Mouse (Mus musculus): ENCODE measurements around the gene Utp14a. TPM values are rescaled to one million over a fixed set of nuclear protein-coding genes. Genes with fewer than 3 reads are reported as not detected.

Utp14a gene
- polyA plus RNA-seq, 1 experiment from 2014 or later = 22.9 TPM

DNA sequence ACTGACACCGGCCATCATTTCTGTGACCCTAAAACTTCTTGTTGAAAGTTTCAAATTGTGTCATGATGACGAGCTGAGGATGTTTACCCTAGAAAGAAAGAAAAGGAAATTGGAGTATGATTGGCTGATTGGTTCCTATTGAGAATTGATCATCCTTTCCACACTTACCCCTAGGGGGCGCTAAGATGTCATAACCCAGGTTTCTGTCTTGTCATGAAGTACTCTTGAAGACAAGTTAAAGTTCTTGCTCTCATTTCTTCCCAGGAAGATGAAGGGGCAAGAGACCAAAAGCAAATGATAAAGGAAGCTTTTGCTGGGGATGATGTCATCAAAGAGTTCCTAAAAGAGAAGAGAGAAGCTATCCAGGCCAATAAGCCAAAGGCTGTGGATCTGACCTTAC lies 21.4 kb downstream of the Utp14a start:
- peak; percentile 31 for DNase-seq (ENCODE audit: low spot score)
- H3K36me3 ChIP-seq = peaks cover 68% of the 10 kb centered on the region
- WGBS = 39% methylated on average over 3 of the region's 3 CpGs
- H3K4me3 ChIP-seq = no peak overlapping the region
- no peaks in the 10 kb centered on the region for H3K27me3 ChIP-seq (ENCODE audit: low read depth, poor library complexity, severe bottlenecking)
- no peaks in the 10 kb centered on the region for H3K9me3 ChIP-seq (replicated peaks)
- no peak overlapping the region for H3K27ac ChIP-seq
- no peaks in the 10 kb centered on the region for H3K4me1 ChIP-seq

DNA sequence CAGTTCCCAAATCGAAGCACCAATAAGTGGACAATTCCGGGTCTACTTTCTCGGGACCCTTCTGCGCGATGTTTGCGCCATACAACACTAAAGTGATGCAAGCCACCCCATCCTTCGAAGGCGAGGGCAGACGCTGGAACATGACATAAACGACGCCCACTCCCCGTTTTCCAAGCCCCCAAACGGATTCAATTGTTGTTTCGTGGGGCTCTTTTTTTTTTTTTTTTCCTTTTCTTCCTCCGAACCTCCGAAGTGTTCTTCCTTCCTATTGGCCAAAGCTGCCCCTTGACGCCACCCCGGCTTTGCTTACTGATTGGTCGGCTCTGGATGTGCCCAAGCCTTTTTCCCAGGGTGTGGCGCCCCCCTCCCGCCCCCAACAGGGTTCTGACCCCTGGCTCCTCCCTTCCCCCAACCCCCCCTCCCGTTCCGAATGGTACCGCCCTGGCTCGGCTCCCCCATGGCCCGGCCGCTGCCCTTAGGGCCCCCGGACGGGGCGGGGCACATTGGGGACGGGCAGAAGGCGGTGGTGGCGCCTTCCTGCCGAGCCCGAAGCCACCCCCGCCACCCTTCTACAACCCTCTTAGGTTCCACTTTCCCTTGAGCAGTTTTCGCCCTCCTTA lies 27.8 kb downstream of the Utp14a start:
- peak overlapping the region; percentile 53 for H3K4me3 ChIP-seq
- DNase-seq (ENCODE audit: low spot score) = peak; percentile 86
- whole genome bisulfite sequencing = 12% methylated on average over 35 of the region's 37 CpGs

DNA sequence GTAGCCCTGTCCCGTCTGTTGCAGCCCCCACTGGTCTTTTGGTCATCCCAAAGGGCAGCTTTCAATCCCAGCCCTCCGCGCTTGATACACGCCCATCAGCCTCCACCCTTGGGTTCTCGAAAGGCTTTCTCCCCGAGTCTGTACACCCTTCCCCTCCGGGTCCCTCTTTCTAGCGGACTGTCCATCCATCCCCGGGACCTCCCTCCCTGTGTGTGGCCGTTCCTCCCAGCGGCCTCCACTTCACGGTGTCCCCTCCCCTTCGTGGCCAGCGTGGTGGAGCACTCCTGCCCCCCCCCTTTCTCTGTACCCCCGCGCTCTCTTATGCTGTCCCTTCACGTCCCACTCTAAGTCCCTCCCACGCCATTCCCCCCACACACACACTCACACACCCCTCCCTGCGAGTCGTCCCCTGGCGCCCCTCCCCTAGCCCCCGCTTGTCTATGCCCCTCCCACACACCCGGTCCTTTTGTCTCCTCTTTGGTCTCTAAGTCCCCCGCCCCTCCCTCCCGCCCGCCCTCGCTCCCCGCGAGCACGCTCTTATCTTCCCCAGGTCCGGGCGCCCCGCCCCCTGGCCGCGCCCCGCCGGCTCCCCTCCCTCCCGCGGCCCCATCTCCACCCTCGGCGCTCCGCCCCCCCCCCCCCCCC lies 28.5 kb downstream of the Utp14a start:
- H3K36me3 ChIP-seq = peaks cover 26% of the 10 kb centered on the region
- no peaks in the 10 kb centered on the region for H3K4me1 ChIP-seq
- DNase-seq (ENCODE audit: low spot score) = peak; percentile 78
- H3K27ac ChIP-seq = peak overlapping the region; percentile 92
- 13% methylated on average over 22 of the region's 42 CpGs for WGBS
- peaks cover 40% of the 10 kb centered on the region for H3K27me3 ChIP-seq (ENCODE audit: low read depth, poor library complexity, severe bottlenecking)
- no peaks in the 10 kb centered on the region for H3K9me3 ChIP-seq (replicated peaks)
- peak overlapping the region; percentile 53 for H3K4me3 ChIP-seq

More for the DNA sequence above, 27.8 kb downstream of the Utp14a start:
- H3K27me3 ChIP-seq (ENCODE audit: low read depth, poor library complexity, severe bottlenecking) = peaks cover 40% of the 10 kb centered on the region
- H3K36me3 ChIP-seq = peaks cover 32% of the 10 kb centered on the region
- H3K4me1 ChIP-seq = no peaks in the 10 kb centered on the region
- no peaks in the 10 kb centered on the region for H3K9me3 ChIP-seq (replicated peaks)
- peak overlapping the region; percentile 92 for H3K27ac ChIP-seq

DNA sequence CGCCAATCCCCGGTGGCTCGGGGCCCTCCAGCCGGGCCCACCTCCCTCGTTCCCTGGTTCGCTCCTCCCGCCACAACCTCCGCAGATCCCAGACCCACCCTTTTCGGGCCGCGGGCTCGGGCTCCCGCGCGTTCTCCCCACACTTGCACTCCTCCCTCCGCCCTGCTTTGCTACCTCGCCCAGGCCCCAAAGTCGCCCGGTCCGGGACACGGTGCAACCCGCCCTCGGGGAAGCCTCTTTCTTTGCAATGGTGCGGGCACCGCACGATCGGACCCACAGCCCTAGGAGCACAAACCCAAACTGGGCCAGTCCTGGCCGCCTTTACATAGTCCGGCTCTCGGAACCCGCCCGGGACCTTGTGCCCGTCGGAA lies 29.0 kb downstream of the Utp14a start:
- no peak for DNase-seq (ENCODE audit: low spot score)
- H3K9me3 ChIP-seq (replicated peaks) = no peaks in the 10 kb centered on the region
- H3K36me3 ChIP-seq = peaks cover 22% of the 10 kb centered on the region
- peak overlapping the region; percentile 92 for H3K27ac ChIP-seq
- no peaks in the 10 kb centered on the region for H3K4me1 ChIP-seq
- H3K4me3 ChIP-seq = peak overlapping the region; percentile 53
- WGBS = 10% methylated on average over 17 of the region's 34 CpGs
- H3K27me3 ChIP-seq (ENCODE audit: low read depth, poor library complexity, severe bottlenecking) = peaks cover 40% of the 10 kb centered on the region

DNA sequence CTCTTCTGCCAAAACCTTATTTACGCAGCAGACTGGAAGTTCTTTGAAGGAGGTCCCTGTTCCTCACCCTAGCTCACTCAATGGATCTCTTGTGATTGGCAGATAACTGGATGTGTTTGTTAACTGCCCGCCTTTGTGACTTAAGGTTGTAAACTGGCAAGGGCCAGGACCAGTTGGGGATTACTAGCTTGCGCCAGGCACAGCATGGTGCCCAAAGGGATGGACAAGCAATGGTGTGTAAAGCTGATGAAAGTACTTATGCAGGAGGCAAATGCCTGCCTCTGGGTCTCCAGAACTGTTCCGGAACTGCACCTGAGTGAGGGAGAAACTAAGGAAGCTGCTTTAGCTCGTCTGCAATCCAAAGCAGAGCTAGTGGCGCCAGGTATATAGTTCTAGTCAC lies 29.8 kb downstream of the Utp14a start:
- no peak for DNase-seq (ENCODE audit: low spot score)
- 19% methylated on average over 6 of the region's 6 CpGs for WGBS
- Histone ChIP-seq H3K27me3 (ENCODE audit: low read depth, poor library complexity, severe bottlenecking) (peaks cover 40% of the 10 kb centered on the region), H3K27ac (no peak overlapping the region), H3K4me3 (no peak overlapping the region), H3K36me3 (peaks cover 13% of the 10 kb centered on the region), H3K9me3 (replicated peaks) (no peaks in the 10 kb centered on the region), H3K4me1 (no peaks in the 10 kb centered on the region)

DNA sequence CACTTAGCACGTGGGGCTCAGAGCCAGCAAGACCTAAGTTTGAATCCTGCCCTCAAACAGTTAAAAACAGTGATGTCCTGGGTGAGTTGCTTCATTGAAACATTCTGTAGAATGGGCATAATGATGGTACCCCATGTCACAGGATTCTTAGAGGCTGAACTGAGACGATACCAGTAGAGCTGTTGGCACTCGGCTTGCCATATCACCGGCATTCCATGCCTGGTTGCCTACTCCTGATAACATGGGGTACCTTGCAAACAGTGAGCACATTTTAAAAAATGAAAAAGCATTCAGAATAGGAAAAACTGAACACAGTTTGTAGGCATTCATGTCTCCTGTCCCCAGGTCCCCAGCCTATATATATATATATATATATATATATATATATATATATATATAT lies 31.3 kb downstream of the Utp14a start:
- DNase-seq (ENCODE audit: low spot score) = no peak
- Histone ChIP-seq H3K27ac (no peak overlapping the region), H3K9me3 (replicated peaks) (no peaks in the 10 kb centered on the region), H3K4me1 (no peaks in the 10 kb centered on the region), H3K4me3 (no peak overlapping the region), H3K27me3 (ENCODE audit: low read depth, poor library complexity, severe bottlenecking) (peaks cover 40% of the 10 kb centered on the region), H3K36me3 (0 out of 2 replicates have a peak, but pooled peaks cover under 1% of the 10 kb centered on the region)
- 73% methylated on average over 4 of the region's 4 CpGs for WGBS

DNA sequence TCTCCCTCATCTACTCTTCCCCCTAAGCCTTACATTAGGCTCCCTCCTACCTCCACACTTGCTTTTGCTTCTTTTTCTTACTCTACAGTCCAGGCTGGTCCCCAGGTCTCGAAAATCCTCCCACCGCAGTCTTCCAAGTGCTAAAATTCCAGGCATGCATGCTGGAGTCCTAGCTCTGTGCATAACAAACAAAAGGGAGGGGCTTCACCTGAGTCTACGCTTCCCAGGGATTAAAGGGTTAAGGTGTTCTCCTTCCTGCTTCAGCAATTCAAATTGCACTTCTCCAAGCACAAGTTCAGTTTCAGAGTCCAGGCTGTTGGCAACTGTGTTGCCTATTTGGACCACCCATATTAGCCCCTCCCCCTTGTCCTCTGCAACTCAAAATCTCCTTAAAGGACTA lies 34.8 kb downstream of the Utp14a start:
- no peak overlapping the region for H3K27ac ChIP-seq
- H3K36me3 ChIP-seq = no peaks in the 10 kb centered on the region
- H3K27me3 ChIP-seq (ENCODE audit: low read depth, poor library complexity, severe bottlenecking) = peaks cover 22% of the 10 kb centered on the region
- H3K4me3 ChIP-seq = no peak overlapping the region
- H3K9me3 ChIP-seq (replicated peaks) = no peaks in the 10 kb centered on the region
- no peaks in the 10 kb centered on the region for H3K4me1 ChIP-seq
- no peak for DNase-seq (ENCODE audit: low spot score)
- WGBS = 49% methylated on average over 3 of the region's 3 CpGs

DNA sequence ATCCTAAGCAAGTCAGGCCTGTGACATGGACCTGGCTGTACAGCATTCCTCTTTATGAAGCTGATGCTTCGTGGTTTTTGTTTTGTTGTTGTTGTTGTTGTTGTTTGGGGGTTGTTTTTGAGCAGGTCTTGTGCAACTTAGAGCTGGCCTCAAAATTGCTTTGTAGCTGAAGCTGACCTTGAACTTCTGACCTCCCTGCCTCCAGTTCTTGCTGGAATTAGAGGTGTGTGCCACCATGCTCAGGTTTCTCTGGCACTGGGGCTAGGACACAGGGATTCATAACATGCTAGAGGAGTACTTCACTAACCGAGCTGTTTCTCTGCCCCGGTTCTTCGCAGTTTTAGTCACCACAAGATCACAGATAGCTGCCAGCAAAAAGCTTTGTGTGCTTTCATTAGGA lies 48.7 kb downstream of the Utp14a start:
- no peak for DNase-seq (ENCODE audit: low spot score)
- no peak overlapping the region for H3K27ac ChIP-seq
- H3K9me3 ChIP-seq (replicated peaks) = no peaks in the 10 kb centered on the region
- no peaks in the 10 kb centered on the region for H3K36me3 ChIP-seq
- WGBS = 82% methylated on average over 4 of the region's 4 CpGs
- H3K27me3 ChIP-seq (ENCODE audit: low read depth, poor library complexity, severe bottlenecking) = peaks cover 12% of the 10 kb centered on the region
- H3K4me3 ChIP-seq = no peak overlapping the region
- peaks cover 4% of the 10 kb centered on the region; the same call in 1 of the 2 replicates for H3K4me1 ChIP-seq

DNA sequence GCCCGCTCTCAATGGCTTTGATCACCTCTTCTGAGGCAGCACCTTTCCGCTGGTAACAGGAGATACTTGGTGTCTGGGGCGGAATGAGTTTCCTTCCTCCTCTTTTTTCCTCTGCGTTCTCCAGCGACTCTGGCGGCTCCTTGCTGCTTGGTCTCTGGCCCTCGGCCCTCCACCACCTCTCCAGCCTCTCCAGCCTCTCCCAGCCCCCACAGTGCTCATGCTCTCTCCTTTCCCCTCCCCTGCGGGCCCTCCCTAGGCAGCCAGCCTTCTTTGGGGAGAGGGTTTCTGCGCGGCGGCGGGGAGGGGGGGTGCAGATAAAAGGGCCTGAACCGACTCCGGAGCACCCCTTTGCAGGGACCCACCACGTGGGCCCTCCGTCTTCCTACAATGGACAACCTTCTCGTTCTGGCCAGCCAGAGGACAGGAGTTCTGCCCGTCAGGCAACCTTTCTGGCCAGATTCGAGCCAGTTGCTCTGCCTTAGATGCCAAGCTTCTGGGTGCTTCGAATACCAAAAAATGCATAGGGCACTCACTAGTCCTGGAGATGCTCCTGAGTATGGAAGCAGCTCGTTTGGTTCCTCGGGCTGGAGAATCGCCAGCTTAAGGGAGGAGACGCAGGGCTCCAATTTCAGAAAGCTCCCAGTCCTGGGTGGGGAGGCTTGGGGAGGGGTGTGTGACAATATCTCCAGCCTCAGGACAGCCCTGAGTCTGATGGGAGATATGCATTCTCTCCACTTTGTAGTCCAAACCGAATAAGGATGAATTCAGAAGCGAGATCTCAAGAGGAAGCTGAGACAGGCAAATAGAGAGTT lies 54.2 kb downstream of the Utp14a start:
- Histone ChIP-seq H3K4me1 (peaks cover 29% of the 10 kb centered on the region), H3K9me3 (replicated peaks) (no peaks in the 10 kb centered on the region), H3K27me3 (ENCODE audit: low read depth, poor library complexity, severe bottlenecking) (peaks cover 51% of the 10 kb centered on the region), H3K36me3 (no peaks in the 10 kb centered on the region), H3K27ac (peak overlapping the region; percentile 61), H3K4me3 (peak overlapping the region; percentile 39)
- 14% methylated on average over 26 of the region's 26 CpGs for WGBS
- peak; percentile 50 for DNase-seq (ENCODE audit: low spot score)

DNA sequence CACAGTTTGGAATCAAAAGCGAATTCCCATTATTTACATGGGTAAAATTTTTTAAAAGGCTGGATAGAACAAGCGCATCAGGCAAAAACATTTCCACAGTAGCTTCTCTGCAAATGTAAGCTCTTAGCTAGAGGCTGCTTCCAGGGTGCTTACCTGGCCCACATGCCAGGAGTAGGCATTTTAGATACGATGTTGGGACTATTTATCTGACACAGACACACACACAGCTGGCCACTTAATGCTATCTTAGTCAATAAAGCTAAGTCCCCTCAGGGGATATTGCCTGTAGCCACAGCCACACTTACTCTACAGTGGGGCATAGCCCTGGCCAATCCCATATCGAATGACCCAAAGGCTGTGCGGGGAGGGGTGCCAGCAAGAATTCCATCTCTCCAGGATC lies 55.1 kb downstream of the Utp14a start:
- WGBS = 79% methylated on average over 5 of the region's 5 CpGs
- no peak overlapping the region for H3K4me3 ChIP-seq
- H3K36me3 ChIP-seq = no peaks in the 10 kb centered on the region
- H3K27ac ChIP-seq = no peak overlapping the region
- H3K9me3 ChIP-seq (replicated peaks) = no peaks in the 10 kb centered on the region
- no peak for DNase-seq (ENCODE audit: low spot score)
- peaks cover 58% of the 10 kb centered on the region for H3K27me3 ChIP-seq (ENCODE audit: low read depth, poor library complexity, severe bottlenecking)
- H3K4me1 ChIP-seq = peaks cover 29% of the 10 kb centered on the region

DNA sequence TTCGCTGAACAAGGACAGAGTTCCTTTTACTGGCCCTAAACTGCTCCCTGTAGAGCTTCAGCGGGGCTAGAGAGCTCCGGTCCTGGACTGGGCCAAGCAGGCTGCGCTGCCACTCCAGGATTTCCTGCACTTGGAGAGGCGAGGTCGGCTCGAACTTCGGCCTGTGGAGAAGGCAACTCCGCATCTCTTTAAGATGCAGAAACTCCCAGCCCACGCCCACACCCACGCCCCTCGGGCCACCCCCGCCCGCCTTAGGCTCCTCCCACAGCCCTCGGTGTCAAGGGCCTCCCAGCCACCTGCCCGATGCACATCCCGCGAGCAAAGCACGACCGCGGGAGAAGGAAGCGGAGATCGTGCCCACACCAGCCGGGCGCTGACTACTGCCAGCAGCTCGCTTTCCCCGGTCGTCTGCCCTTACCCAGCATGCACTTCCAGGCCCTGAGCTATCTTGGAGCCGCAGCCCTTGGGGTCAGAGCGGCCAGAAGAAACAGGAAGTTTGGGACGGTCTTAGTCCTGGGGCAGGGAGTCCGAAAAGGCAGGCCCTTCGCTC lies 57.9 kb downstream of the Utp14a start:
- Histone ChIP-seq H3K36me3 (no peaks in the 10 kb centered on the region), H3K9me3 (replicated peaks) (no peaks in the 10 kb centered on the region), H3K27me3 (ENCODE audit: low read depth, poor library complexity, severe bottlenecking) (peaks cover 69% of the 10 kb centered on the region), H3K27ac (peak overlapping the region; percentile 46; the same call in 1 of the 2 replicates), H3K4me3 (peak overlapping the region; percentile 53), H3K4me1 (peaks cover 35% of the 10 kb centered on the region)
- WGBS = 8% methylated on average over 31 of the region's 33 CpGs
- DNase-seq (ENCODE audit: low spot score) = peak; percentile 78

DNA sequence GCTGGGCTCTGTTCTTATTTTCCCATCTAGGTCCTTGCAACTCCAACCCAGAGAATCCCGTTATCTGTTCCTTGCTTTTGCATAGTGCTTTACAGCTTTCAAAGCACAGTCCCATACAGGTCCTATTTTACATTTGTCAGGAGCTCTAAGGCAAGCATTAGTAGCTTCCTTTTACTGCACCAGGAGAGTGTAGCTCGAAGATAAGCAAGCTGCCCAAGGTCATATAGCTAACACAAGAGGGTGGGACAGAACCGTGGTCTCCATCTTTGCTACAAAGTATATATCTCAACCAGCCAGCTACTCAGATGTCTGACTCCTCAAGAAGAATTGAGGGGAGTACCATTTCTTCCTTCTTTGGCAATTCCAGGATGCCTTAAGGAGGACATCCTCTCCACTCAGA lies 60.8 kb downstream of the Utp14a start:
- no peak for DNase-seq (ENCODE audit: low spot score)
- Histone ChIP-seq H3K27ac (no peak overlapping the region), H3K9me3 (replicated peaks) (no peaks in the 10 kb centered on the region), H3K4me3 (no peak overlapping the region), H3K4me1 (peaks cover 23% of the 10 kb centered on the region), H3K36me3 (no peaks in the 10 kb centered on the region), H3K27me3 (ENCODE audit: low read depth, poor library complexity, severe bottlenecking) (peaks cover 53% of the 10 kb centered on the region)
- WGBS = 50% methylated on average over 3 of the region's 3 CpGs

DNA sequence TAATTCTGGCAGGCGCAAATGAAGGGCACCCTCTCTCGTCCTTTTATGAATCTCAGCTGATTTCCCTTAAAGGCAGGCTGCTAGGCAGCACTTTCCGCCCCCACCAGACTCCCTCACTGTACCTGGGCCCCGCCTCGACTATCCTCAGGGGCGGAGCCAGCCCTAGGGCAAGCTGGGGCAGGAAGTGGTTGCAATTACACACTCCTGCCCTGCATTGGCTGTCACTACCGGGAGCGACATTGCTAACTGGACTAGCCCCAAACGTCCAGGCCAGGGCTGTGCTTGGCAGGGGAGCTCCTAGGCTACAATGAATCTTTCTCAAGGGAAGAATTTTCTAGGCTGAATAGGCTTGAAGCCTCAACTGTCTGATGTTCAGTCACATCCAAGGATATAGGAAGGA lies 61.5 kb downstream of the Utp14a start:
- 14% methylated on average over 9 of the region's 9 CpGs for WGBS
- H3K36me3 ChIP-seq = no peaks in the 10 kb centered on the region
- H3K27me3 ChIP-seq (ENCODE audit: low read depth, poor library complexity, severe bottlenecking) = peaks cover 53% of the 10 kb centered on the region
- no peak for DNase-seq (ENCODE audit: low spot score)
- no peak overlapping the region for H3K4me3 ChIP-seq
- no peaks in the 10 kb centered on the region for H3K9me3 ChIP-seq (replicated peaks)
- H3K27ac ChIP-seq = no peak overlapping the region
- H3K4me1 ChIP-seq = peaks cover 19% of the 10 kb centered on the region
